Mouse (Mus musculus) thymus, postnatal 10 days (tissue): ENCODE measurements around the gene Tmtc2.

Source experiments
- DNase-seq, 2 experiments: peaks; one replicate each; pipeline ENCODE4 v3.0.0; 2021; ENCODE audit warnings: low spot score in 2 of 2

Gene Tmtc2

DNA sequence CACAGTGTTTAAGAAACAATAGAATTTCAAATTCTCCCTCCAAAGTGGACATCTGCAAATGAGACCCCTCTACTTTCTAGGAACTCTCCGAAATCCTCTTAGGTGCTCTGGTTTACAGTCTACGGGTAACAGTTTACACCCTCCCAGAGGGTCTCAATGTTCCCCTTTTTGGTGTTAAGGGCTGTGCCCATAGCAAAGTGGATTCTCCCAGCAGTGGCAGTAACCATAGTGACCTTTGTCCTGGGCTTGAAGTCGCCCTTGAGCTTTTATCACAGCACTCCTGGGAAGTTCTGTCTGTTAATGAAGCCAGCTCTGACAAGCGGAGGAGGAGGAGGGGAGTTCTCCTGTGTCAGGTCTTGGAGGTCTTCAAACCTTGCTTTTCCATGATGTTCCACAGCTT lies 384.5 kb downstream of the Tmtc2 start:
- no peak for DNase-seq

DNA sequence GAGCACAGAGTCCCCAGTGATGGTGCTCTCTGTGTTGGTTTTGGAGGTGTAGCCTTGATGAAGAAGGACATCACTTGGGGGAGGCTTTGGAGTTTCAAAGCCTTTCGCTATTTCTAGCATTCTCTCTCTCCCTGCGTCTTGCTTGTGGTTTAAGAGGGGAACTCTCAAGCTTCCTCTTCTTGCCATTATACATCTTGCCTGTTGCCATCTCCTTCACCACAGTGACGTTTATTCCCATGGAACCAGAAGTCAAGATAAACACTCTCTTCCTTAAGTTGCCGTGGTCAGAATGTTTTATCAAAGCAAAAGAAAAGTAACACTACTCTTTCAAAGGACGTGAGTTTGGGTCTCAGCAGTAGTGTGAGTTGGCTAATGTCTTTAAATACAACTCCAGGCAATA lies 387.6 kb downstream of the Tmtc2 start:
- DNase-seq = no peak

DNA sequence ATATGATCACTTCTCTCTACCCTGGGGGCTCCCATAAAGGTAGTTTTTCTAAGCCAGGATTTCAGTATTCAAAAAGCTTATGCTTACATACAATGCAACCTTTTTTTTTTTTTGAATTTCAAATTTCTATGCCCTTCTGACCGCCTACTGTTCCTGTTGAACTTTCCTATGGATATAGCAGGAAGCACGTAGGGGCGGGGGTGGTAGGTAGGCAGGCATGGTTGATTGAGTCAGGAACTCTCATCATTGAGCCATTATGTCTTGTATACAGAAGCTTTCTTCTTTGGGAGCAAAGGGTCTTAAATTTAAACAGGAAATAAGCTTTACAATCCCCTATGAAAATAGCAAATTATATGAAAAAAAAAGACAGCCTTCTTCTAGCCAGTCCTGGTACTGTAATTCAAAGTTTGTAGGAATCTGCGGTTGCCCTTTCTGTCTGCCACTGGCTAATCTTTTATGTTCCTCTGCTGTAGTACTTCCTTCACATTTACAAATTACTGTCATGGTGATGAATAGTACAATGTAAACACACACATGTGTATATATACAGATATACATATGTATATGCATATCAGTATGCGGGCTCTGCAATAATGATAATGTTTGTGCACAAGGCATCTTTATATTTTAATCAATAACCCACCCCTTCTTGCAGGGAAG lies 405.7 kb downstream of the Tmtc2 start:
- DNase-seq = no peak

DNA sequence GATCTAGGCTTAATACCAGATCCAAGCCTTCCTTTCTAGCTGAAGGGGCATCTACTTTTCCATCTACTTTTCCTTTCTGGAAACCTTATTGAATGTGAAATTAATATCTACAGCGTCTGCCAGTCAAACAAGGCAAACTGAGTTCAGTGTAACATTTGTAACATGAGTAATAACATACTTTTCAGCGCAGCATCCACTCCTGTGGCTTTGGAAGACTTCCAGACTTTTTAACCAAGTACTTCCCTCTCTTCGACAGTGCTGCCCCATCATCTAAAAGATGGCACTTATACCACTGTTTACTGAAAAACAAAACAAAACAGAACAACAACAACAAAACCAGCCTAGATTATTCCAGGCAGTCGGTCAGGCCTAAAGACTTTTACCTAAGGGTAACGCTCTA lies 409.0 kb downstream of the Tmtc2 start:
- no peak for DNase-seq

DNA sequence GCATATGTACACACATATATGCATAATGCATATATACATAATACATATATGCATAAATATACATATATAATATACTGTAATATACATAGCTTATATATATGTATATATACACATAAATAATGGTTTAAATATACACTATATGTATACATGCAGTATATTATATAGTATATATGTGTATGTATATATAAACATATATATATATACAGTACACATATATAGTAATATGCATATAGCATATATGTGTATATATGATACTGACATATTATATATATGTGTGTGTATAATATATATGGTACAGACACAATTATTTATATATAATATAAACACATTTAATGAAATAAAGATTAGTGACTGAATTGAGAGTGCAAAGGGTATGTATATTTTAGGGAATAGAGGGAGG lies 420.5 kb downstream of the Tmtc2 start:
- DNase-seq = no peak

DNA sequence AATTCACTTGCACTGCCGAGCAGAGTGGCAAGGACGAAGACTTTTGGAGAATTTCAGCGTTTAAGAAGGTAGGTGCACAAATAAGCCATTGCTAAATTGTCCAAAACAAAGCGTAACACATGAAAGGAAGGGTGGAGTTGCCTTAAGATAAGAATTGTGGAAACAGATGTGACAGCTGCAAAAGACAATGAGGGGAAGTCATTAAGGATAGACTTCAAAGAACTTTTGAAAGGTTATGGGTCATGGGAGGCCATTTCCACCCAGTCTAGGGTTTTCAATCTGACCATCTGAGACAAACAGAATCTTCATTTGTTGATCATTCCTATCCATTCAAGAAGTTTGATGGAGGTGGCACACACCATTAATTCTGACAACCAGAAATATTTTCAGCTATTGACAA lies 429.9 kb downstream of the Tmtc2 start:
- no peak for DNase-seq

DNA sequence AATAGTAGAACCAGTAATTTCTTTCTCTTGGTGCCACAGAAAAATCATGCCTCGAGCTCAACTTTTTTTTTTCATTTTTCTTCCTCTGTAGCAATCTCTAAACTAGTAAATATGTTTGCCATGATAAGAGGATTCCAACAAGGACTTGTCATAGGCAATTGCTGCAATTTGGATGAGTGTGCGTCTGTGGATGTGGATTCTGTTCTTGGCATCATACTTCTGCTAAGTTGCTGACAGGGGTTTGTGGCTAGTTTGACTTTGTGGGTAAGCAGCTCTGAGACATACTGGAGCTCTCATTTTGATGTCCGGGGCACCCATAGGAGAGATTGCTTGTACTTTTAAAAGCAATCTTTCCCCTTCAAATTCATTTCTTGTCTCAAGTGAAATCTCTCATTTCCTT lies 432.1 kb downstream of the Tmtc2 start:
- DNase-seq = no peak
